Mouse (Mus musculus) liver, embryonic 14.5 days (tissue): ENCODE results near the gene Gm13288. TPM values are rescaled to one million over a fixed set of nuclear protein-coding genes. Genes with fewer than 3 reads are reported as not detected.

Experiments
- ATAC-seq: fragments of 200-750 bp; cut with Nextera tagmentation; 2 replicates; pipeline ENCODE4 v1.8.0; 2017; ENCODE audit warnings: moderate number of reproducible peaks, mild to moderate bottlenecking, moderate library complexity; ENCODE audit not compliant: insufficient read depth
- DNase-seq, 3 experiments: peaks; one replicate each; pipeline ENCODE4 v3.0.0-alpha.2; 2012 to 2013; ENCODE audit warnings: low read depth in 3 of 3, low spot score in 3 of 3
- H3K27ac ChIP-seq: fragments of 300-500 bp; sonication (generic); 2 replicates; pipeline ENCODE4 v1.5.1; 2014; ENCODE audit warnings: moderate library complexity, mild to moderate bottlenecking, control low read depth, inconsistent platforms
- H3K27me3 ChIP-seq: fragments of 300-500 bp; sonication (generic); 2 replicates; pipeline ENCODE4 v1.6.1; 2014; ENCODE audit warnings: mild to moderate bottlenecking, low read length, moderate library complexity; ENCODE audit not compliant: control insufficient read depth, insufficient read depth
- H3K36me3 ChIP-seq: fragments of 300-500 bp; sonication (generic); replicated peaks from 2 replicates; pipeline ENCODE4 v1.6.1; 2014; ENCODE audit warnings: low read depth; ENCODE audit not compliant: control insufficient read depth, insufficient read depth
- H3K4me1 ChIP-seq, 2 experiments: fragments of 200-500 bp in 1 of 2; fragments of 300-500 bp in 1 of 2; sonication (generic) in 1 of 2; replicated peaks; 2 replicates each; pipeline ENCODE4 v1.6.1; 2012 to 2014; ENCODE audit warnings: antibody characterized with exemption in 1 of 2, inconsistent platforms in 1 of 2, low read length in 1 of 2; ENCODE audit not compliant: control insufficient read depth in 2 of 2, insufficient read depth in 2 of 2
- H3K4me2 ChIP-seq: fragments of 300-500 bp; sonication (generic); 2 replicates; pipeline ENCODE4 v1.6.1; 2014; ENCODE audit warnings: low read depth, mild to moderate bottlenecking, control low read depth, moderate library complexity
- H3K4me3 ChIP-seq, 2 experiments: fragments of 200-500 bp in 1 of 2; fragments of 300-500 bp in 1 of 2; sonication (generic) in 1 of 2; 2 replicates each; pipeline ENCODE4 v1.5.1; 2012 to 2014; ENCODE audit warnings: low read depth in 2 of 2, low read length in 2 of 2, mild to moderate bottlenecking in 2 of 2, control low read depth in 1 of 2, inconsistent platforms in 1 of 2, moderate library complexity in 1 of 2; ENCODE audit not compliant: insufficient read depth in 1 of 2
- H3K9ac ChIP-seq: fragments of 300-500 bp; sonication (generic); replicated peaks from 2 replicates; pipeline ENCODE4 v1.6.1; 2014; ENCODE audit warnings: mild to moderate bottlenecking, control low read depth, moderate library complexity
- H3K9me3 ChIP-seq: fragments of 300-500 bp; sonication (generic); 2 replicates; pipeline ENCODE4 v1.6.1; 2016; ENCODE audit warnings: low read length, mixed read lengths; ENCODE audit not compliant: control insufficient read depth
- CTCF ChIP-seq: IDR thresholded peaks from 2 replicates; pipeline ENCODE4 v1.5.1; 2016; ENCODE audit warnings: antibody characterized with exemption, low read depth, control low read depth
- EP300 ChIP-seq: IDR thresholded peaks from 2 replicates; pipeline ENCODE4 v1.6.1; 2016; ENCODE audit warnings: antibody characterized with exemption, low read depth
- WGBS: fragments of 180-500 bp; shearing (Covaris S2); extraction: QIAGEN DNeasy Blood & Tissue Kit; methylation state at CpG from one replicate; pipeline ENCODE4 v1.1.7; 2014; ENCODE audit not compliant: insufficient replicate concordance; 5-methylcytosine and 5-hydroxymethylcytosine counted together
- polyA plus RNA-seq, 2 experiments: library from polyadenylated mRNA; depleted of rRNA in 1 of 2; stranded (reverse) in 1 of 2; unstranded in 1 of 2; fragments of >200 nt; fragmentation: Nextera tagmentation in 1 of 2; extraction: Ambion mirVana in 1 of 2; gene quantifications; 2 replicates each; pipeline versions ENCODE4 v1.2.1 to v1.2.3; 2012 to 2014

The Gm13288 gene
- polyA plus RNA-seq, 2 experiments, result not detected

GRCm38 (mm10) chr4:88851026-88851763, 45.9 kb downstream of the Gm13288 start:
- ATAC-seq (no peak), DNase-seq (no peak)
- H3K4me2 ChIP-seq, result no peak overlapping the region
- H3K36me3 ChIP-seq, result no peaks in the 10 kb centered on the region
- H3K9ac ChIP-seq, result no peak overlapping the region
- H3K27ac ChIP-seq, result no peak overlapping the region
- no peaks in the 10 kb centered on the region for H3K4me1 ChIP-seq
- no peaks in the 10 kb centered on the region for H3K27me3 ChIP-seq
- 57% methylated on average over 4 of the region's 4 CpGs for WGBS
- TF ChIP-seq CTCF, result no peak
- TF ChIP-seq EP300, result no peak
- no peaks in the 10 kb centered on the region for H3K9me3 ChIP-seq
- H3K4me3 ChIP-seq, result no peak overlapping the region

Other genes starting within 250 kb of the Gm13288 start
Only the 30 nearest of the 31 such genes appear.
- gene Ifna14, start 233.7 kb upstream of the Gm13288 start, polyA plus RNA-seq (2012; rRNA removed), result not detected in 2 replicates
- not detected in 2 replicates for gene Ifna14, start 233.7 kb upstream of the Gm13288 start, polyA plus RNA-seq (2014; fragmentation: Nextera tagmentation; extraction: Ambion mirVana)
- not detected in 2 replicates for gene Ifna9, start 213.1 kb upstream of the Gm13288 start, polyA plus RNA-seq (2012; rRNA removed)
- gene Ifna9, start 213.1 kb upstream of the Gm13288 start, polyA plus RNA-seq (2014; fragmentation: Nextera tagmentation; extraction: Ambion mirVana), result not detected in 2 replicates
- gene Ifna12, start 202.2 kb upstream of the Gm13288 start, polyA plus RNA-seq (2012; rRNA removed), result not detected in 2 replicates
- gene Ifna12, start 202.2 kb upstream of the Gm13288 start, polyA plus RNA-seq (2014; fragmentation: Nextera tagmentation; extraction: Ambion mirVana), result not detected in 2 replicates
- gene C87499, start 171.1 kb upstream of the Gm13288 start, polyA plus RNA-seq (2012; rRNA removed), result not detected in 2 replicates
- not detected in 2 replicates for gene C87499, start 171.1 kb upstream of the Gm13288 start, polyA plus RNA-seq (2014; fragmentation: Nextera tagmentation; extraction: Ambion mirVana)
- not detected in 2 replicates for gene Ifna13, start 161.1 kb upstream of the Gm13288 start, polyA plus RNA-seq (2012; rRNA removed)
- not detected in 2 replicates for gene Ifna13, start 161.1 kb upstream of the Gm13288 start, polyA plus RNA-seq (2014; fragmentation: Nextera tagmentation; extraction: Ambion mirVana)
- gene Ifna16, start 128.6 kb upstream of the Gm13288 start, polyA plus RNA-seq (2012; rRNA removed), result not detected in 2 replicates
- gene Ifna16, start 128.6 kb upstream of the Gm13288 start, polyA plus RNA-seq (2014; fragmentation: Nextera tagmentation; extraction: Ambion mirVana), result not detected in 2 replicates
- not detected in 2 replicates for gene Ifna2, start 121.6 kb upstream of the Gm13288 start, polyA plus RNA-seq (2012; rRNA removed)
- gene Ifna2, start 121.6 kb upstream of the Gm13288 start, polyA plus RNA-seq (2014; fragmentation: Nextera tagmentation; extraction: Ambion mirVana), result not detected in 2 replicates
- gene Ifnab, start 114.2 kb upstream of the Gm13288 start, polyA plus RNA-seq (2012; rRNA removed), result not detected in 2 replicates
- not detected in 2 replicates for gene Ifnab, start 114.2 kb upstream of the Gm13288 start, polyA plus RNA-seq (2014; fragmentation: Nextera tagmentation; extraction: Ambion mirVana)
- gene Gm26566, start 83.7 kb upstream of the Gm13288 start, polyA plus RNA-seq (2012; rRNA removed), result 0.08 and 0.13 TPM in 2 replicates
- gene Gm26566, start 83.7 kb upstream of the Gm13288 start, polyA plus RNA-seq (2014; fragmentation: Nextera tagmentation; extraction: Ambion mirVana), result 0.24 and 0.43 TPM in 2 replicates
- 6.4 and 9.1 TPM in 2 replicates for gene Klhl9, start 83.1 kb upstream of the Gm13288 start, polyA plus RNA-seq (2012; rRNA removed)
- gene Klhl9, start 83.1 kb upstream of the Gm13288 start, polyA plus RNA-seq (2014; fragmentation: Nextera tagmentation; extraction: Ambion mirVana), result 26.5 and 28.1 TPM in 2 replicates
- gene Gm13271, start 50.7 kb upstream of the Gm13288 start, polyA plus RNA-seq (2012; rRNA removed), result not detected in 2 replicates
- not detected in 2 replicates for gene Gm13271, start 50.7 kb upstream of the Gm13288 start, polyA plus RNA-seq (2014; fragmentation: Nextera tagmentation; extraction: Ambion mirVana)
- gene Gm13283, start 45.4 kb upstream of the Gm13288 start, polyA plus RNA-seq (2012; rRNA removed), result 0.02 TPM in 1 of 2 replicates, not detected in the other
- gene Gm13283, start 45.4 kb upstream of the Gm13288 start, polyA plus RNA-seq (2014; fragmentation: Nextera tagmentation; extraction: Ambion mirVana), result 0.15 TPM in 1 of 2 replicates, not detected in the other
- gene Gm13290, start 31.7 kb upstream of the Gm13288 start, polyA plus RNA-seq (2012; rRNA removed), result not detected in 2 replicates
- 0.14 TPM in 1 of 2 replicates, not detected in the other for gene Gm13290, start 31.7 kb upstream of the Gm13288 start, polyA plus RNA-seq (2014; fragmentation: Nextera tagmentation; extraction: Ambion mirVana)
- not detected in 2 replicates for gene Gm13289, start 28.6 kb upstream of the Gm13288 start, polyA plus RNA-seq (2012; rRNA removed)
- gene Gm13289, start 28.6 kb upstream of the Gm13288 start, polyA plus RNA-seq (2014; fragmentation: Nextera tagmentation; extraction: Ambion mirVana), result not detected in 2 replicates
- gene Gm13272, start 25.7 kb upstream of the Gm13288 start, polyA plus RNA-seq (2012; rRNA removed), result not detected in 2 replicates
- gene Gm13272, start 25.7 kb upstream of the Gm13288 start, polyA plus RNA-seq (2014; fragmentation: Nextera tagmentation; extraction: Ambion mirVana), result not detected in 2 replicates
- not detected in 2 replicates for gene Ifnz, start 23.4 kb upstream of the Gm13288 start, polyA plus RNA-seq (2012; rRNA removed)
- not detected in 2 replicates for gene Ifnz, start 23.4 kb upstream of the Gm13288 start, polyA plus RNA-seq (2014; fragmentation: Nextera tagmentation; extraction: Ambion mirVana)
- not detected in 2 replicates for gene Gm13276, start 19.8 kb upstream of the Gm13288 start, polyA plus RNA-seq (2012; rRNA removed)
- not detected in 2 replicates for gene Gm13276, start 19.8 kb upstream of the Gm13288 start, polyA plus RNA-seq (2014; fragmentation: Nextera tagmentation; extraction: Ambion mirVana)
- gene Gm13277, start 16.9 kb upstream of the Gm13288 start, polyA plus RNA-seq (2012; rRNA removed), result not detected in 2 replicates
- gene Gm13277, start 16.9 kb upstream of the Gm13288 start, polyA plus RNA-seq (2014; fragmentation: Nextera tagmentation; extraction: Ambion mirVana), result not detected in 2 replicates
- gene Gm13278, start 14.0 kb upstream of the Gm13288 start, polyA plus RNA-seq (2012; rRNA removed), result not detected in 2 replicates
- gene Gm13278, start 14.0 kb upstream of the Gm13288 start, polyA plus RNA-seq (2014; fragmentation: Nextera tagmentation; extraction: Ambion mirVana), result not detected in 2 replicates
- gene Gm13275, start 11.0 kb upstream of the Gm13288 start, polyA plus RNA-seq (2012; rRNA removed), result not detected in 2 replicates
- gene Gm13275, start 11.0 kb upstream of the Gm13288 start, polyA plus RNA-seq (2014; fragmentation: Nextera tagmentation; extraction: Ambion mirVana), result not detected in 2 replicates
- not detected in 2 replicates for gene Gm13279, start 8.1 kb upstream of the Gm13288 start, polyA plus RNA-seq (2012; rRNA removed)
- not detected in 2 replicates for gene Gm13279, start 8.1 kb upstream of the Gm13288 start, polyA plus RNA-seq (2014; fragmentation: Nextera tagmentation; extraction: Ambion mirVana)
- not detected in 2 replicates for gene Gm13285, start 5.9 kb upstream of the Gm13288 start, polyA plus RNA-seq (2012; rRNA removed)
- 0.14 TPM in 1 of 2 replicates, not detected in the other for gene Gm13285, start 5.9 kb upstream of the Gm13288 start, polyA plus RNA-seq (2014; fragmentation: Nextera tagmentation; extraction: Ambion mirVana)
- not detected in 2 replicates for gene Gm13287, start 2.3 kb upstream of the Gm13288 start, polyA plus RNA-seq (2012; rRNA removed)
- not detected in 2 replicates for gene Gm13287, start 2.3 kb upstream of the Gm13288 start, polyA plus RNA-seq (2014; fragmentation: Nextera tagmentation; extraction: Ambion mirVana)
- not detected in 2 replicates for gene Ifna7, start 10.7 kb downstream of the Gm13288 start, polyA plus RNA-seq (2012; rRNA removed)
- gene Ifna7, start 10.7 kb downstream of the Gm13288 start, polyA plus RNA-seq (2014; fragmentation: Nextera tagmentation; extraction: Ambion mirVana), result not detected in 2 replicates
- not detected in 2 replicates for gene Ifna11, start 14.4 kb downstream of the Gm13288 start, polyA plus RNA-seq (2012; rRNA removed)
- not detected in 2 replicates for gene Ifna11, start 14.4 kb downstream of the Gm13288 start, polyA plus RNA-seq (2014; fragmentation: Nextera tagmentation; extraction: Ambion mirVana)
- gene Ifna6, start 21.9 kb downstream of the Gm13288 start, polyA plus RNA-seq (2012; rRNA removed), result not detected in 2 replicates
- not detected in 2 replicates for gene Ifna6, start 21.9 kb downstream of the Gm13288 start, polyA plus RNA-seq (2014; fragmentation: Nextera tagmentation; extraction: Ambion mirVana)
- gene Ifna5, start 30.0 kb downstream of the Gm13288 start, polyA plus RNA-seq (2012; rRNA removed), result not detected in 2 replicates
- not detected in 2 replicates for gene Ifna5, start 30.0 kb downstream of the Gm13288 start, polyA plus RNA-seq (2014; fragmentation: Nextera tagmentation; extraction: Ambion mirVana)
- gene Ifna4, start 36.3 kb downstream of the Gm13288 start, polyA plus RNA-seq (2012; rRNA removed), result not detected in 2 replicates
- gene Ifna4, start 36.3 kb downstream of the Gm13288 start, polyA plus RNA-seq (2014; fragmentation: Nextera tagmentation; extraction: Ambion mirVana), result not detected in 2 replicates
- gene Ifna1, start 44.6 kb downstream of the Gm13288 start, polyA plus RNA-seq (2012; rRNA removed), result not detected in 2 replicates
- gene Ifna1, start 44.6 kb downstream of the Gm13288 start, polyA plus RNA-seq (2014; fragmentation: Nextera tagmentation; extraction: Ambion mirVana), result not detected in 2 replicates
- gene Ifne, start 74.7 kb downstream of the Gm13288 start, polyA plus RNA-seq (2012; rRNA removed), result not detected in 2 replicates
- not detected in 2 replicates for gene Ifne, start 74.7 kb downstream of the Gm13288 start, polyA plus RNA-seq (2014; fragmentation: Nextera tagmentation; extraction: Ambion mirVana)